In genomic region chrX:37191105-37191743, GRCm38 (mm10) we compare ENCODE assay signal across 8 mouse cellular contexts. TPM values are rescaled to one million over a fixed set of nuclear protein-coding genes. Genes with fewer than 3 reads are reported as not detected.
DNase-seq lines count a peak whose midpoint lies in the region; ATAC-seq lines count a peak whose summit lies in the region.

Gene Ndufa1 (minus strand): TSS chrX:37191163.
Gene Rnf113a1 (plus strand): TSS chrX:37191245.

- peak within 1 kb of the TSS; percentile 72 for H3K9ac ChIP-seq in embryonic facial prominence, embryonic 13.5 days
- peak within 1 kb of the TSS; percentile 60 for H3K9ac ChIP-seq in limb, embryonic 12.5 days (replicated peaks)
- peak within 1 kb of the TSS; percentile 60 for H3K9ac ChIP-seq in midbrain, embryonic 14.5 days (replicated peaks; ENCODE audit: low read length)

- peak within 1 kb of the TSS; percentile 68 for H3K27ac ChIP-seq in embryonic facial prominence, embryonic 13.5 days
- no peak within 1 kb of the TSS for H3K27ac ChIP-seq in limb, embryonic 12.5 days
- peak within 1 kb of the TSS; percentile 75 for H3K27ac ChIP-seq in midbrain, embryonic 14.5 days (replicated peaks; ENCODE audit: low read depth, low read length)

- H3K9me3 ChIP-seq in embryonic facial prominence, embryonic 13.5 days = no peaks in the 10 kb centered on the region
- H3K9me3 ChIP-seq in limb, embryonic 12.5 days = no peaks in the 10 kb centered on the region
- H3K9me3 ChIP-seq in midbrain, embryonic 14.5 days (ENCODE audit: control insufficient read depth, low read length) = no peaks in the 10 kb centered on the region

- H3K36me3 ChIP-seq in embryonic facial prominence, embryonic 13.5 days = no peaks in the 10 kb centered on the region
- H3K36me3 ChIP-seq in limb, embryonic 12.5 days = no peaks in the 10 kb centered on the region
- 0 out of 2 replicates have a peak, but pooled peaks cover 3% of the 10 kb centered on the region for H3K36me3 ChIP-seq in midbrain, embryonic 14.5 days (ENCODE audit: control insufficient read depth, insufficient read depth, low read length)

- peak within 1 kb of the TSS; percentile 62 for H3K4me2 ChIP-seq in embryonic facial prominence, embryonic 13.5 days
- H3K4me2 ChIP-seq in limb, embryonic 12.5 days = peak within 1 kb of the TSS; percentile 65
- H3K4me2 ChIP-seq in midbrain, embryonic 14.5 days (ENCODE audit: low read length) = peak within 1 kb of the TSS; percentile 58

- peak within 1 kb of the TSS; percentile 55 for H3K4me3 ChIP-seq in embryonic facial prominence, embryonic 13.5 days
- H3K4me3 ChIP-seq in limb, embryonic 12.5 days (replicated peaks) = peak within 1 kb of the TSS; percentile 55
- peak within 1 kb of the TSS; percentile 51 for H3K4me3 ChIP-seq in midbrain, embryonic 14.5 days (replicated peaks; ENCODE audit: low read depth, low read length)

- ATAC-seq in embryonic facial prominence, embryonic 13.5 days (ENCODE audit: insufficient number of reproducible peaks, insufficient read depth, low FRiP score, low TSS enrichment, low read depth) = peak; percentile 78
- ATAC-seq in limb, embryonic 12.5 days (ENCODE audit: insufficient number of reproducible peaks, insufficient read depth, low FRiP score, low TSS enrichment, low read depth) = peak; percentile 86
- peak; percentile 92 for ATAC-seq in midbrain, embryonic 14.5 days (ENCODE audit: low FRiP score, low TSS enrichment)

- H3K27me3 ChIP-seq in embryonic facial prominence, embryonic 13.5 days = no peaks in the 10 kb centered on the region
- no peaks in the 10 kb centered on the region for H3K27me3 ChIP-seq in limb, embryonic 12.5 days
- H3K27me3 ChIP-seq in midbrain, embryonic 14.5 days (ENCODE audit: control insufficient read depth, insufficient read depth, low read length) = no peaks in the 10 kb centered on the region

- WGBS in embryonic facial prominence, embryonic 13.5 days = 25% methylated on average over 63 of the region's 63 CpGs
- WGBS in limb, embryonic 12.5 days = 17% methylated on average over 63 of the region's 63 CpGs
- WGBS in midbrain, embryonic 14.5 days = 23% methylated on average over 61 of the region's 63 CpGs

- peak; percentile 77 for DNase-seq in 416B (ENCODE audit: low read depth)
- DNase-seq in adrenal gland, postnatal 4 days (ENCODE audit: low spot score in 2 of 2) = peak; percentile 49 to 50
- peak; percentile 78 for DNase-seq in heart, adult 8-10 months (ENCODE audit: low spot score)
- DNase-seq in kidney, adult 8-10 months = peak; percentile 72 to 85
- peak; percentile 89 for DNase-seq in midbrain, embryonic 14.5 days
- DNase-seq in spleen, adult 12 weeks (ENCODE audit: low spot score) = peak; percentile 65

- peaks cover 7% of the 10 kb centered on the region; the same call in 1 of the 2 replicates for H3K4me1 ChIP-seq in embryonic facial prominence, embryonic 13.5 days
- H3K4me1 ChIP-seq in limb, embryonic 12.5 days (replicated peaks) = no peaks in the 10 kb centered on the region; the same call in 1 of the 2 replicates
- H3K4me1 ChIP-seq in midbrain, embryonic 14.5 days (ENCODE audit: control insufficient read depth, insufficient read depth, low read length) = 0 out of 2 replicates have a peak, but pooled peaks cover 3% of the 10 kb centered on the region

RNA-seq across cellular contexts. Expression of gene Ndufa1, which starts in this region (rescaled TPM):
- 100 to 1,000 TPM; 215 to 220 TPM for total RNA-seq in adrenal gland, postnatal 4 days (2021)
- polyA plus RNA-seq in embryonic facial prominence, embryonic 13.5 days (2015; fragmentation: Nextera tagmentation; extraction: Ambion mirVana) = 454 and 456 TPM in 2 replicates
- total RNA-seq in heart, adult 8-10 months (2022) = 1,000 to 10,000 TPM in 1 of 4 experiments, 100 to 1,000 TPM in 3; 768 to 1,020 (median 863) TPM
- 393 and 398 TPM in 2 replicates for polyA plus RNA-seq in limb, embryonic 12.5 days (2016; fragmentation: Nextera tagmentation; extraction: Ambion mirVana)
- polyA plus RNA-seq in midbrain, embryonic 14.5 days (2014; fragmentation: Nextera tagmentation; extraction: Ambion mirVana) = 577 and 838 TPM in 2 replicates

RNA-seq across cellular contexts. Expression of gene Rnf113a1, which starts in this region (rescaled TPM):
- 1 to 10 TPM; 4.9 to 5.7 TPM for total RNA-seq in adrenal gland, postnatal 4 days (2021)
- polyA plus RNA-seq in embryonic facial prominence, embryonic 13.5 days (2015; fragmentation: Nextera tagmentation; extraction: Ambion mirVana) = 12.4 and 14.1 TPM in 2 replicates
- total RNA-seq in heart, adult 8-10 months (2022) = 1 to 10 TPM; 1.4 to 2.1 (median 1.8) TPM
- 13.0 and 14.4 TPM in 2 replicates for polyA plus RNA-seq in limb, embryonic 12.5 days (2016; fragmentation: Nextera tagmentation; extraction: Ambion mirVana)
- polyA plus RNA-seq in midbrain, embryonic 14.5 days (2014; fragmentation: Nextera tagmentation; extraction: Ambion mirVana) = 20.5 and 20.8 TPM in 2 replicates
